Mouse (Mus musculus): ENCODE measurements at regions not wholly inside any gene's neighbourhood (a gene's known extent, or its start where the extent isn't known, plus 50 kb on each side); places are given as distances from the start of the nearest gene placed in this dataset.
A peak's percentile ranks its signal among the peaks of the same experiment; 100 is the strongest.

GRCm38 (mm10) chr2:21939993-21940392, 287.3 kb upstream of the Myo3a start:
- WGBS, result 84% methylated on average over 3 of the region's 3 CpGs
- H3K27ac ChIP-seq (replicated peaks; ENCODE audit: insufficient read depth, low read depth, low read length), result no peak overlapping the region
- H3K27me3 ChIP-seq (ENCODE audit: control insufficient read depth, insufficient read depth, low read length), result no peaks in the 10 kb centered on the region
- H3K4me3 ChIP-seq (ENCODE audit: insufficient read depth, low read depth, low read length), result no peak overlapping the region
- H3K79me2 ChIP-seq (ENCODE audit: control insufficient read depth, insufficient read depth, low read length), result no peaks in the 10 kb centered on the region
- H3K4me1 ChIP-seq (ENCODE audit: control insufficient read depth, insufficient read depth, low read length), result no peaks in the 10 kb centered on the region
- no peak for DNase-seq (ENCODE audit: extremely low read depth, low read depth, low spot score)
- no peak for TF ChIP-seq CTCF (IDR thresholded peaks at IDR 0.05; ENCODE audit: low read depth, low read length)
- no peak for TF ChIP-seq POLR2A (IDR thresholded peaks at IDR 0.05; ENCODE audit: extremely low read depth, insufficient read depth, low read length)
- no peak overlapping the region for H3K9ac ChIP-seq (ENCODE audit: low read depth, low read length)
- no peaks in the 10 kb centered on the region for H3K36me3 ChIP-seq (ENCODE audit: control insufficient read depth, insufficient read depth, low read length)

- Histone ChIP-seq H3K79me2 (ENCODE audit: control insufficient read depth, insufficient read depth, low read length) (no peaks in the 10 kb centered on the region), H3K4me3 (ENCODE audit: insufficient read depth, low read depth, low read length) (no peak overlapping the region), H3K9ac (ENCODE audit: low read depth, low read length) (no peak overlapping the region), H3K27me3 (ENCODE audit: control insufficient read depth, insufficient read depth, low read length) (no peaks in the 10 kb centered on the region), H3K4me1 (ENCODE audit: control insufficient read depth, insufficient read depth, low read length) (no peaks in the 10 kb centered on the region), H3K27ac (replicated peaks; ENCODE audit: insufficient read depth, low read depth, low read length) (no peak overlapping the region), H3K36me3 (ENCODE audit: control insufficient read depth, insufficient read depth, low read length) (no peaks in the 10 kb centered on the region)
- TF ChIP-seq CTCF (IDR thresholded peaks at IDR 0.05; ENCODE audit: low read depth, low read length) (peak; percentile 13; the same call in 1 of the 2 replicates), POLR2A (IDR thresholded peaks at IDR 0.05; ENCODE audit: extremely low read depth, insufficient read depth, low read length) (no peak)
- 46% methylated on average over 4 of the region's 4 CpGs for WGBS
- DNase-seq (ENCODE audit: extremely low read depth, low read depth, low spot score), result peak; percentile 36
These were observed 286.4 kb upstream of the Myo3a start for GRCm38 (mm10) chr2:21940797-21941487.

GRCm38 (mm10) chr2:21941488-21942000, 285.8 kb upstream of the Myo3a start:
- H3K36me3 ChIP-seq (ENCODE audit: control insufficient read depth, insufficient read depth, low read length), result no peaks in the 10 kb centered on the region
- H3K9ac ChIP-seq (ENCODE audit: low read depth, low read length), result no peak overlapping the region
- DNase-seq (ENCODE audit: extremely low read depth, low read depth, low spot score), result no peak
- H3K4me3 ChIP-seq (ENCODE audit: insufficient read depth, low read depth, low read length), result no peak overlapping the region
- WGBS, result 54% methylated on average over 2 of the region's 2 CpGs
- H3K79me2 ChIP-seq (ENCODE audit: control insufficient read depth, insufficient read depth, low read length), result no peaks in the 10 kb centered on the region
- H3K27ac ChIP-seq (replicated peaks; ENCODE audit: insufficient read depth, low read depth, low read length), result no peak overlapping the region
- H3K4me1 ChIP-seq (ENCODE audit: control insufficient read depth, insufficient read depth, low read length), result no peaks in the 10 kb centered on the region
- no peak for TF ChIP-seq CTCF (IDR thresholded peaks at IDR 0.05; ENCODE audit: low read depth, low read length)
- H3K27me3 ChIP-seq (ENCODE audit: control insufficient read depth, insufficient read depth, low read length), result no peaks in the 10 kb centered on the region

GRCm38 (mm10) chr2:21943676-21944075, 283.6 kb upstream of the Myo3a start:
- H3K4me3 ChIP-seq (ENCODE audit: insufficient read depth, low read depth, low read length), result no peak overlapping the region
- H3K4me1 ChIP-seq (ENCODE audit: control insufficient read depth, insufficient read depth, low read length), result no peaks in the 10 kb centered on the region
- H3K79me2 ChIP-seq (ENCODE audit: control insufficient read depth, insufficient read depth, low read length), result no peaks in the 10 kb centered on the region
- no peak overlapping the region for H3K27ac ChIP-seq (replicated peaks; ENCODE audit: insufficient read depth, low read depth, low read length)
- TF ChIP-seq POLR2A (IDR thresholded peaks at IDR 0.05; ENCODE audit: extremely low read depth, insufficient read depth, low read length), result no peak
- TF ChIP-seq CTCF (IDR thresholded peaks at IDR 0.05; ENCODE audit: low read depth, low read length), result no peak
- H3K36me3 ChIP-seq (ENCODE audit: control insufficient read depth, insufficient read depth, low read length), result no peaks in the 10 kb centered on the region
- 76% methylated on average over 2 of the region's 2 CpGs for WGBS
- DNase-seq (ENCODE audit: extremely low read depth, low read depth, low spot score), result no peak
- no peak overlapping the region for H3K9ac ChIP-seq (ENCODE audit: low read depth, low read length)
- H3K27me3 ChIP-seq (ENCODE audit: control insufficient read depth, insufficient read depth, low read length), result no peaks in the 10 kb centered on the region

GRCm38 (mm10) chr2:21946484-21946883, 280.8 kb upstream of the Myo3a start:
- TF ChIP-seq POLR2A (IDR thresholded peaks at IDR 0.05; ENCODE audit: extremely low read depth, insufficient read depth, low read length) (no peak), CTCF (IDR thresholded peaks at IDR 0.05; ENCODE audit: low read depth, low read length) (no peak)
- Histone ChIP-seq H3K4me3 (ENCODE audit: insufficient read depth, low read depth, low read length) (no peak overlapping the region), H3K4me1 (ENCODE audit: control insufficient read depth, insufficient read depth, low read length) (no peaks in the 10 kb centered on the region), H3K36me3 (ENCODE audit: control insufficient read depth, insufficient read depth, low read length) (no peaks in the 10 kb centered on the region), H3K27ac (replicated peaks; ENCODE audit: insufficient read depth, low read depth, low read length) (no peak overlapping the region), H3K79me2 (ENCODE audit: control insufficient read depth, insufficient read depth, low read length) (no peaks in the 10 kb centered on the region), H3K9ac (ENCODE audit: low read depth, low read length) (no peak overlapping the region), H3K27me3 (ENCODE audit: control insufficient read depth, insufficient read depth, low read length) (no peaks in the 10 kb centered on the region)
- WGBS, result 86% methylated on average over 2 of the region's 2 CpGs
- DNase-seq (ENCODE audit: extremely low read depth, low read depth, low spot score), result no peak

- Histone ChIP-seq H3K36me3 (ENCODE audit: control insufficient read depth, insufficient read depth, low read length) (no peaks in the 10 kb centered on the region), H3K27ac (replicated peaks; ENCODE audit: insufficient read depth, low read depth, low read length) (no peak overlapping the region)
- 49% methylated on average over 3 of the region's 3 CpGs for WGBS
These were observed 276.0 kb upstream of the Myo3a start for GRCm38 (mm10) chr2:21951279-21951678.

More at GRCm38 (mm10) chr2:21951279-21951678, 276.0 kb upstream of the Myo3a start:
- H3K79me2 ChIP-seq (ENCODE audit: control insufficient read depth, insufficient read depth, low read length), result no peaks in the 10 kb centered on the region
- H3K4me3 ChIP-seq (ENCODE audit: insufficient read depth, low read depth, low read length), result no peak overlapping the region
- no peaks in the 10 kb centered on the region for H3K4me1 ChIP-seq (ENCODE audit: control insufficient read depth, insufficient read depth, low read length)
- DNase-seq (ENCODE audit: extremely low read depth, low read depth, low spot score), result no peak
- no peak overlapping the region for H3K9ac ChIP-seq (ENCODE audit: low read depth, low read length)
- H3K27me3 ChIP-seq (ENCODE audit: control insufficient read depth, insufficient read depth, low read length), result no peaks in the 10 kb centered on the region
- TF ChIP-seq POLR2A (IDR thresholded peaks at IDR 0.05; ENCODE audit: extremely low read depth, insufficient read depth, low read length), result no peak

All from liver, adult 2 months (tissue).